Mouse (Mus musculus): ENCODE data around the gene Pcca. TPM values are rescaled to one million over a fixed set of nuclear protein-coding genes. Genes with fewer than 3 reads are reported as not detected.

Gene Pcca
- total RNA-seq, 1 experiment from 2014 or later: 118 TPM

- no peak for ATAC-seq (replicated peaks; ENCODE audit: low read depth, poor library complexity, severe bottlenecking)
Observed at GRCm38 (mm10) chr14:122903923-122904351, 369.8 kb downstream of the Pcca start.

GRCm38 (mm10) chr14:122905007-122905406 is 370.9 kb downstream of the Pcca start:
- no peak for ATAC-seq (replicated peaks; ENCODE audit: low read depth, poor library complexity, severe bottlenecking)

GRCm38 (mm10) chr14:122908075-122908474 is 374.0 kb downstream of the Pcca start:
- ATAC-seq (replicated peaks; ENCODE audit: low read depth, poor library complexity, severe bottlenecking): no peak

- no peak for ATAC-seq (replicated peaks; ENCODE audit: low read depth, poor library complexity, severe bottlenecking)
Observed at GRCm38 (mm10) chr14:122909368-122910091, 375.4 kb downstream of the Pcca start.

- no peak for ATAC-seq (replicated peaks; ENCODE audit: low read depth, poor library complexity, severe bottlenecking)
Observed at GRCm38 (mm10) chr14:122911265-122911664, 377.1 kb downstream of the Pcca start.

- no peak for ATAC-seq (replicated peaks; ENCODE audit: low read depth, poor library complexity, severe bottlenecking)
Observed at GRCm38 (mm10) chr14:122912137-122912536, 378.0 kb downstream of the Pcca start.

- ATAC-seq (replicated peaks; ENCODE audit: low read depth, poor library complexity, severe bottlenecking): peak; percentile 80
Observed at GRCm38 (mm10) chr14:122912812-122913498, 378.8 kb downstream of the Pcca start.

GRCm38 (mm10) chr14:122913657-122914056 is 379.5 kb downstream of the Pcca start, which contains the start of gene Ggact:
Gene Ggact (minus strand): TSS chr14:122913757.
- no peak for ATAC-seq (replicated peaks; ENCODE audit: low read depth, poor library complexity, severe bottlenecking)

- ATAC-seq (replicated peaks; ENCODE audit: low read depth, poor library complexity, severe bottlenecking): no peak
Observed at GRCm38 (mm10) chr14:122917676-122918075, 383.6 kb downstream of the Pcca start.

GRCm38 (mm10) chr14:122920011-122920410 is 385.9 kb downstream of the Pcca start:
- ATAC-seq (replicated peaks; ENCODE audit: low read depth, poor library complexity, severe bottlenecking): no peak

GRCm38 (mm10) chr14:122936460-122936859 is 402.3 kb downstream of the Pcca start:
- no peak for ATAC-seq (replicated peaks; ENCODE audit: low read depth, poor library complexity, severe bottlenecking)

Other genes with a start within 250 kb of the Pcca start
- not detected in 2 replicates for gene Gm5089, start 83.2 kb upstream of the Pcca start, total RNA-seq (2017)
- gene Zic5, start 68.6 kb upstream of the Pcca start, total RNA-seq (2017): not detected in 2 replicates
- gene Zic2, start 58.9 kb upstream of the Pcca start, total RNA-seq (2017): not detected in 2 replicates
- gene Gm10837, start 43.7 kb upstream of the Pcca start, total RNA-seq (2017): not detected in 2 replicates